Mouse (Mus musculus) bone marrow, adult 2 months (tissue): ENCODE data around the gene Tmprss9. TPM values are rescaled to one million over a fixed set of nuclear protein-coding genes. Genes with fewer than 3 reads are reported as not detected.

Experiments used
- H3K27ac ChIP-seq: fragments of 200-500 bp; 2 replicates; pipeline ENCODE4 v1.5.1; 2012; ENCODE audit warnings: low read depth, mild to moderate bottlenecking, control low read depth, inconsistent platforms, low read length; ENCODE audit not compliant: control insufficient read depth, poor library complexity, insufficient read depth
- H3K4me1 ChIP-seq: fragments of 200-500 bp; 2 replicates; pipeline ENCODE4 v1.6.1; 2011; ENCODE audit warnings: low read length; ENCODE audit not compliant: control insufficient read depth, insufficient read depth
- H3K4me3 ChIP-seq: fragments of 200-500 bp; replicated peaks from 2 replicates; pipeline ENCODE3; 2011; ENCODE audit warnings: mild to moderate bottlenecking, low read depth, low read length, control low read depth; ENCODE audit not compliant: control insufficient read depth
- CTCF ChIP-seq: fragments of 200-500 bp; IDR thresholded peaks from 2 replicates; pipeline ENCODE4 v1.5.1; 2011; ENCODE audit warnings: low read length, control low read depth; ENCODE audit not compliant: control insufficient read depth, insufficient read depth
- POLR2A ChIP-seq: fragments of 200-500 bp; IDR thresholded peaks from 2 replicates; pipeline ENCODE4 v1.6.1; 2011; ENCODE audit warnings: low read depth, mild to moderate bottlenecking, control low read depth, low read length, borderline replicate concordance; ENCODE audit not compliant: control insufficient read depth
- WGBS: fragments of 180-500 bp; shearing (Covaris S2); methylation state at CpG from one replicate; pipeline ENCODE4 v1.1.7; 2018; 5-methylcytosine and 5-hydroxymethylcytosine counted together
- polyA plus RNA-seq: library from polyadenylated mRNA; stranded (reverse); fragments of >200 nt; gene quantifications from 2 replicates; pipeline ENCODE4 v1.2.4, GENCODE M21; 2011; ENCODE audit warnings: low replicate concordance; ENCODE audit not compliant: missing spikeins, insufficient read depth, insufficient read length

The Tmprss9 gene
- polyA plus RNA-seq, 1 experiment, result not detected

- 74% methylated on average over 2 of the region's 2 CpGs for WGBS
- Histone ChIP-seq H3K27ac (no peak overlapping the region), H3K4me3 (no peak overlapping the region), H3K4me1 (no peaks in the 10 kb centered on the region)
- TF ChIP-seq CTCF (no peak), POLR2A (no peak)
Observed at GRCm38 (mm10) chr10:80837827-80838226, 33.8 kb upstream of the Tmprss9 start.

GRCm38 (mm10) chr10:80838346-80838912, 33.2 kb upstream of the Tmprss9 start:
- TF ChIP-seq CTCF (no peak), POLR2A (no peak)
- Histone ChIP-seq H3K4me1 (no peaks in the 10 kb centered on the region), H3K27ac (no peak overlapping the region), H3K4me3 (no peak overlapping the region)
- WGBS, result 66% methylated on average over 2 of the region's 2 CpGs

- no peak overlapping the region for H3K27ac ChIP-seq
- WGBS, result 63% methylated on average over 6 of the region's 6 CpGs
Observed at GRCm38 (mm10) chr10:80839848-80840247, 31.8 kb upstream of the Tmprss9 start.

GRCm38 (mm10) chr10:80841685-80842084, 30.0 kb upstream of the Tmprss9 start:
- 81% methylated on average over 2 of the region's 2 CpGs for WGBS
- Histone ChIP-seq H3K27ac (no peak overlapping the region), H3K4me1 (no peaks in the 10 kb centered on the region), H3K4me3 (no peak overlapping the region)
- TF ChIP-seq CTCF, result no peak

More at GRCm38 (mm10) chr10:80839848-80840247, 31.8 kb upstream of the Tmprss9 start:
- TF ChIP-seq POLR2A (no peak), CTCF (no peak)
- H3K4me3 ChIP-seq, result no peak overlapping the region
- H3K4me1 ChIP-seq, result no peaks in the 10 kb centered on the region

GRCm38 (mm10) chr10:80842334-80842733, 29.3 kb upstream of the Tmprss9 start:
- no peak for TF ChIP-seq POLR2A
- no peak for TF ChIP-seq CTCF
- 83% methylated on average over 15 of the region's 15 CpGs for WGBS
- H3K4me3 ChIP-seq, result no peak overlapping the region
- no peaks in the 10 kb centered on the region for H3K4me1 ChIP-seq
- no peak overlapping the region for H3K27ac ChIP-seq

GRCm38 (mm10) chr10:80843087-80843930, 28.3 kb upstream of the Tmprss9 start:
- H3K4me1 ChIP-seq, result no peaks in the 10 kb centered on the region
- TF ChIP-seq CTCF (no peak), POLR2A (no peak)
- WGBS, result 13% methylated on average over 32 of the region's 32 CpGs
- no peak overlapping the region for H3K4me3 ChIP-seq
- H3K27ac ChIP-seq, result no peak overlapping the region

- 5% methylated on average over 51 of the region's 51 CpGs for WGBS
- Histone ChIP-seq H3K4me3 (no peak within 1 kb of the TSS), H3K27ac (no peak within 1 kb of the TSS; the same call in 1 of the 2 replicates), H3K4me1 (no peaks in the 10 kb centered on the region)
- TF ChIP-seq POLR2A (no peak), CTCF (no peak)
Observed at GRCm38 (mm10) chr10:80843931-80844547, 27.6 kb upstream of the Tmprss9 start, which contains the start of gene Lingo3. Lingo3 (minus strand) TSS chr10:80844039.

GRCm38 (mm10) chr10:80845055-80845693, 26.5 kb upstream of the Tmprss9 start:
- TF ChIP-seq POLR2A (no peak), CTCF (no peak)
- no peak overlapping the region for H3K4me3 ChIP-seq
- H3K27ac ChIP-seq, result no peak overlapping the region
- 72% methylated on average over 8 of the region's 8 CpGs for WGBS
- no peaks in the 10 kb centered on the region for H3K4me1 ChIP-seq
